Mouse (Mus musculus): ENCODE measurements around the gene Ate1.
"Not testable (repeated sequence)": the region's sequence is repeated elsewhere in the genome, so short reads cannot be mapped to it uniquely, and the experiment has no call there.

The Ate1 gene

GRCm38 (mm10) chr7:130394697-130395096 is 125.5 kb downstream of the Ate1 start:
- DNase-seq (ENCODE audit: low spot score) = no peak

DNA sequence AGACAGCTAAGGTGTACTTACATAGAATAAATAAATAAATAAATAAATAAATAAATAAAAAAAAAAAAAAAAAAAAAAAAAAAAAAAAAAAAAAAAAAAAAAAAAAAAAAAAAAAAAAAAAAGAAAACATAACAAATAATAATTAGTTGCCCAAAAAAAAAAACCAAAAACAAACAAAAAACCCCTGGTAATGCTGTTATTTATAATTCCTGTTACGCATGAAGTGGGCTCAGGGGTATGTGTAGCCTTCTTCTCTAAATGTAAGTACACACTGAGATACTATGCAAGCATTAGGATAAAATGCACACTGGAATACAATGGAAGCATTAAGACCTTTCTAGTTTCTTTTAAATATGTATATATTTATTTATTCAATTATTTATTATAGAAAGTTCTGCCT is 130.1 kb downstream of the Ate1 start:
- DNase-seq (ENCODE audit: low spot score) = not testable (repeated sequence)

- DNase-seq (ENCODE audit: low spot score) = no peak
Measured at GRCm38 (mm10) chr7:130386308-130386707, 133.9 kb downstream of the Ate1 start.

- no peak for DNase-seq (ENCODE audit: low spot score)
Measured at GRCm38 (mm10) chr7:130385732-130386294, 134.4 kb downstream of the Ate1 start.

DNA sequence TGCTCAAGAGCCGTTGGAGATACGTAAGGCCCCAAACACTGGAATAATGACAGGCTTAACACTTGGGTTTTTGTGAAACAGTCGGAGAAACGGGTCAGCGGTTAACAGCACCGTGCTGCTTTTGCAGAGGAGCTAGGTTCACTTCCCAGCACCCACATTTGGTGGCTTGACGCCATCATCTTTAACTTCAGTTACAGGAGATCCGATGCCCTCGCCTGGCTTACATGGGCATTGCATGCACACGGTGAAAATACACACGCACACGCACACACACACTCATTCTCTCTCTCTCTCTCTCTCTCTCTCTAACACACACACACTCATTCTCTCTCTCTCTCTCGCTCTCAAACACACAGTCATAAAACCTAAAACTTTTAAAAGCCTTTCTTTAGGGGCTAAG is 138.0 kb downstream of the Ate1 start:
- DNase-seq (ENCODE audit: low spot score) = no peak

GRCm38 (mm10) chr7:130381387-130381951 is 138.7 kb downstream of the Ate1 start:
- DNase-seq (ENCODE audit: low spot score) = no peak

DNA sequence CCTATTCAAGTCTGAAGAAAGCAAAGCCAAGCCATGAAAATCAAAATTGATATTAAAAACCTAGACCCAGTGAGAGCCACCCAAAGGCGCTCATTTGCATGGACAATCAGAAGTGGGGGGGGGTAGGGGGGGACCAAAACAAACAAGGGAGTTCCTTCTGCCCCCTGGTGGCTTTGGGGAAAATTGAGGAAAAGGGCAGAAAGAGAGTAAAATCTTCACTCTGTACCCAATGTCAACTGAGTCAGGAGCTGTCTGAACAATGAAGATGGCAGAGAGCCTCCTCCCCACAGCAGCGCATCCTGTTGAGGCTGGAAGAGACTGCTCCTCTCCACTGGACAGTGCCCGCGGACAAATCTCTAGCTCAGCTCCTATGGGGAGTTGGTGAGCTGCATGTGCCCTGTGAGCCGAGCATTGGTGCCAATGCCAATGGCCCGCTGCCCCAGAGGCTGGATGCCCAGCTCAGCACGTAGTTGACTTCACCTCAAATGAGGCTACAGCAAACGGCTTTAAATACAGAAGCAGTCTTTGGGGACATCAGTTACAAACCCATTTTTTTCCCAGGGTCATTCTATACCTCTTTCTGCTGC is 139.3 kb downstream of the Ate1 start:
- no peak for DNase-seq (ENCODE audit: low spot score)

DNA sequence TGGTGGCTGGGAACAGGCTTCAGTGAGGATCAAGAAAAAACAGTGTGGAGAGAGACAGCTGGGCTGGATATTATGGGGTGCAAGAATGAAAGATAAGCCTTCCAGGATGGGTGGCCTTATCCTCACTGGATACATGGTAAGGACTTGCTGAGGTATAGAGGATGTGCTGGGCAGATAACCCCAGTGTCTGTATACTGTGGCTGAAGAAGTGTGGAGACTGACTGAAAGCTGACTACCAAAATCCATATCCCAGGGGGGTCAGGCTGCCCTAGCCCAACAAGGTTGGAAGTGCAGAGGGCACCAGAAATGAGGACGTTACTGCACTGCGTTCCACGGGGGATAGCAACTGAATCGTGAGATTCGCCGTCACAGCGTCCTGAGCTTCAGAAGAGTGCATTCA is 139.8 kb downstream of the Ate1 start:
- no peak for DNase-seq (ENCODE audit: low spot score)

DNA sequence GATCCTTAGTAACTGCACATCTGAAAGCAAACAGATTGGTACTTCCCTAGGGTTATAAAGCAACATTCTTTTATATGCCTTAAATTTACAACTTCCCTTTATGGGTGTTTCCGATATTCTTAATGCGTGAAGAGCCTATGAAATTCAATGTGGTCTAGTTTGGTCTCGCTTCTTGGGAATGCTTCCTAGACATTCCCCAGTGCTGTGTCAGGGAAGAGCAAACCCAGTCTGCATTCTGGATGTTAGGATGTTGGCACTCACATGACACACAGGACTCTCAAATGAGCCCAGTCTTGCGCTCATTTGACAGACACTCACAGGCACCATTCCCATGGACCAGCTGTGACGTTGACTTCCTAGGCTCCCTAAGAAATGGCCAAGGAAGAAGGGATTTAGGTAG is 140.3 kb downstream of the Ate1 start:
- DNase-seq (ENCODE audit: low spot score) = no peak

DNA sequence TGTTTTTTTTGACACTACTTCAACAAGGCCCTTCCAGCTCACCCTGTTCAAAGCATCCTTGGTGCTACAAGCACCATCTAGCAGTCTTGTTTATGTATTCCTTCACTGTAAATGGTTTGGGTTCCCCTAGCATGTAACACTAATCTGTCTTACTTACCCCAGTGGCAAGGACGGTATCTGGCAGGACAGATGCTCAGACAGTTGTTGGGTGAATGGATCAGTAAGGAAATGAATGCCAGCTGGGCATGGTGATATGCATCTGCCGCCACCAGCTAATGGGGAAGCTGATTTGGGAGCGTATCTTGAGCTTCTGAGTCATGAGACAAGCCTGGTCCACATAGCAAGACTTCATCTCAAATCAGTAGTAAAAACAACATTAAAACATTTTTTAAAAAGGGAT is 141.9 kb downstream of the Ate1 start:
- DNase-seq (ENCODE audit: low spot score) = no peak

GRCm38 (mm10) chr7:130374311-130374710 is 145.9 kb downstream of the Ate1 start:
- no peak for DNase-seq (ENCODE audit: low spot score)

- no peak for DNase-seq (ENCODE audit: low spot score)
Measured at GRCm38 (mm10) chr7:130368827-130369641, 151.1 kb downstream of the Ate1 start.

DNA sequence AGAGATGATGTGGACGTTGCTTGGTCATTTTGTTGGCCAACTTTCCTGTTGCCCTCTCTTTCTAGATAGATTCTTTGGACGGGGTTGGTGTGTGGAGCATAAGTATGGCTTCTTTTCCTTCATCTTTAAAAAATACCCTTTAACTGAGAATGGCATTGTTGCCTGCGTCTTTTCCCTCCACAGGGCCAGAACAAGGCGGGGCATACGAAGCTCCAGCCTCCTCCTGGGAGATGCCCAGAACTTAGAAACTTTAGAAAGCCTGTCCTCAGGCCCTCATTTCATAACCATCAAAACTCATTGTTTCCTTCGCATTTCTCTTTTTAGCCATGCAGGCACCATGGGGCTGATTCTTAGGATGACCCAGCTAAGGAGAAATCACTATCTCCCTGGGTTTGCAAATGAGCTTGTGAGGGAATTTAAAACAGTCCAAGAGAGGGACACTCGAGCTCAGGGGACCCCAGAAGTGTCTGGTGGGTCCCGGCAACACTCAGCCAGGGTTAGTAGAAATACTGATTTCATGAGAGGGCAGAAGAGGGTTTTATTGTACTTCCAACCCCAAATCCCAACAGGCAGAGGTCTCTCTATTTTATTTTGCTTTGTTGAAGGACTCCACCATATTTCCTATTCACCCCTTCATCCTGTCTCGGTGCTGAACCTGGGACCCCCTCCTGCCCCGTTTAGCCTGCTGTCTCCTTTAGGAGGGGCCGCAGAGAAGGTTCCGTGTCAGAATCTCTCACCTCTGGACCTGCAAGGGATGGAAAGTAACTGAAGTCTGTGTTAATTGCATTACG is 151.9 kb downstream of the Ate1 start:
- DNase-seq (ENCODE audit: low spot score) = no peak

DNA sequence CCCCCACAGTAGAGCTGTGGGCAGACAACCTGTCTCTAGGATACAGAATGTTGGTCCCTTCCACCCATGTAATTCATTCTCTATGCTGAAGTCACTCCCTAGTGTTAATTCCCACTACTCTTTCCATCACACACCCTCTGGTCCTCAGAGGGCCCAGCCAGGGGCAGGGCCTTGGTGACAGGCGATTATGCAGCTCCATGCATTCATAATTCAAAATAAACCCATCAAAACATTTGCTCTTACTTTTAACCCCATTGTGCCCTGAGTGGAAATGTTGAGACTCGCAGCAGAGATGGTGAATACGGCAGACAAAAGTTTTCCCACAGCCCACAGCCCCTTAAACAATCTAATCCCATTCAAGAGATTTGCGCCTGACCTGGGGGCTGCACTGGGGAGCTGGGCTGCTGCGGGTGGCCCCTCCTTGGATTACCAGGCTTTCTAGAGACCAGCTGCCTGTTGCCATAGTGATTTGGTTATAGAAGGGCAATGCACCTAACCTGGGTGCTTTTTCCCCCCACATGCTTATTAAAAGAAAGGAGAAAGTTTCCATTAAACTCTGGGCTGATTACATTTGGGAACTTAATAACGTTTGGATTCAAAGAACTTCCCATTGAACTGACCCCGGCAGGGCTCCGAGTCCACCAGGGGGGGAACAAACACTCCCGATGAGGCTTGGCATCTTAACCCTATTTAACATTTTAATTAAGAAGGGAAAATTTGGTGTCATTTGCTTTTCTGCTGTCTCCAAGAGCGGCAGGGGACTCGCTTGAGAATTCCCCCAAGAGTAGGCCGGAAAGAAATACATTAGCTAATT is 152.7 kb downstream of the Ate1 start:
- DNase-seq (ENCODE audit: low spot score) = no peak

DNA sequence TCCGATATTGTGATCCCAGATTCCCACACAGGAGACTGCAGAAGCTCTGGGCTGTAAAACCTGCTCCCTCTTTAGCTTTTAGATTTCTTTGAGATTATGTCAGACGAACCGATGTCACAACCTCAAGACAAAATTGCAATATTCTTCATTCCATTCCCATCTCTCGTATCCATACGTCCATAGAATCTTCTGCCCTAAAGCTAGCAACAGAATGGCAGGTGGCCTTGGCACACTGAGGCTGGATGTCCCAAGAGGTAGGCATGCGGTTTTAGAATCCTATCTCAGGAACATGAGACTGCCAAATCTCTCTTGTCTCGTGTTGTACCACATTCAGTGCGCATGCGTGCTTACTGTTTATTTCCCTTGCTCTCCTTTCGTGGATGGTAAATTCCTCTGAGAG is 154.5 kb downstream of the Ate1 start:
- DNase-seq (ENCODE audit: low spot score) = no peak
